Mouse (Mus musculus): ENCODE measurements around the gene Nr2c2. TPM values are rescaled to one million over a fixed set of nuclear protein-coding genes. Genes with fewer than 3 reads are reported as not detected.
A peak's percentile ranks its signal among the peaks of the same experiment; 100 is the strongest.

Nr2c2 gene
- polyA plus RNA-seq (2015; fragmentation: Nextera tagmentation; extraction: Ambion mirVana), result 4.3 and 4.9 TPM in 2 replicates

DNA sequence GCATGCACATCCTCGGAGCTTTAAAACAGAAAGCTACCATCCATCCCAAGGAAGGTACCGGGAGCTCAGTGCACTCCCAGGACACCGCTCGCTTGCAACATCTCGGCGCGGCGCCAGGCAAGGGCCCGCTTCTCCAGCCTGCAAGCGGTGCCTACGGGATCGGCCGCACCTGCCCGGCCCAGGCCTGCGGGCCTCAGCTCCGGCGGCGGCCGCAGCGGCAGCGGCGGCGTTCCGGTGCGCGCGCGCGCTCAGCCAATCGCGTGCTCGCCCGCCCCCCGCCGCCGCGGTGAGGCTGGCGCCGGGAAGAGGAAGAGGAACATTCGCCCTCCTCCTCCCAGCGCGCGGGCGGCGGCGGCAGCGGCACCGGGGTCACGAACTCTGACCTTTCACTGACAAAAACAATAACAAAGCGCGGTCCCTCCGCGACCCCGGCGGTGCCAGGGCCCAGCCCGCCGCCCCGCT, at the start of gene Nr2c2:
Nr2c2 (plus strand) TSS at position 261 of the 462 bp plus-strand sequence.
- no peaks in the 10 kb centered on the region for H3K27me3 ChIP-seq (ENCODE audit: insufficient read depth, low read length)

DNA sequence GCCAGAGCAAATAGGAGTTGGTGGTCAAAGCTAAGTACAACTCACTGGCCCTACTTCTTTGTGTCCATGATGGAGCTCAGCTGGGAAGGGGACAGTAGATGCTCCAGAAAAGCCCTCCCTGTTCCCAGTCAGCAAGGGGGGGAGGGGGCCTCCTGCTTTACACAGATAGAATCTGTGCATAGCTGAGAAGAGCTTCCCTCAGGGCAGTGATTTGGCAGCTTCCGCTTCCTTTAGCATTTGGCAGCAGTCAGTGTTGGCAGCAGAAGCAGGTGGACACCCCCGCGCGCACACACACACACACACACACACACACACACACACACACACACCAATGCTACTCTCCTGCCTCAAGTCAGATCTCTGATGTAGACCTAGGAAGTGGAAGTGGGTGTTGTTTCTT, 49.1 kb upstream of the Nr2c2 start:
- WGBS (ENCODE audit: insufficient replicate concordance), result 71% methylated on average over 4 of the region's 4 CpGs

More for the DNA sequence above, at the start of gene Nr2c2:
- WGBS (ENCODE audit: insufficient replicate concordance), result under 1% methylated on average over 43 of the region's 58 CpGs
- TF ChIP-seq EP300 (IDR thresholded peaks at IDR 0.05; ENCODE audit: low read depth), result no peak
- TF ChIP-seq CTCF (IDR thresholded peaks at IDR 0.05; ENCODE audit: low read depth), result no peak
- Histone ChIP-seq H3K9me3 (ENCODE audit: low read length) (no peaks in the 10 kb centered on the region), H3K36me3 (replicated peaks; ENCODE audit: insufficient read depth, low read length) (no peaks in the 10 kb centered on the region), H3K4me3 (ENCODE audit: low read depth, low read length) (peak within 1 kb of the TSS; percentile 56), H3K4me2 (ENCODE audit: low read depth, low read length) (peak within 1 kb of the TSS; percentile 74), H3K27ac (ENCODE audit: low read depth) (peak within 1 kb of the TSS; percentile 99), H3K4me1 (ENCODE audit: insufficient read depth) (peaks cover 37% of the 10 kb centered on the region), H3K9ac (replicated peaks) (peak within 1 kb of the TSS; percentile 85)
- ATAC-seq, result peak; percentile 55
- peak; percentile 90 for DNase-seq

DNA sequence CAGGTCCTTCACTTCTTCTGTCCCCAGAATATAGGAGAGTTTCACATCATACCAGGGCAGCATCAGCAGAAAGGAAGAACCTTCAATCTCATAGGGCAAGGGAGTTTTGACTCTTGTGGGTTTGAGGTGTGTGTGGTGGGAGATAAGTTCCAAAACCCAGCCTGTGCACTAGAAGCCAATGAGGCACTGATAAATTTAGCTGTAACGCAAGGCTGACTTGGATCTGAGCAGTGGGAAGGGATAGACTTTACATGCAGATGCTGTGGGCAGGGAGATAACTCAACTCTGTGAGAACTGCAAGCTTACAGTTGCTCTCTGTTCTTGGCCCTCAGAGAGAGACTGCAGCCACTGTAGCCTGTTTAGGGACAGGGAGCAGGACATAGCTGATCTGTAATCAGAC, 48.3 kb upstream of the Nr2c2 start:
- Histone ChIP-seq H3K27ac (ENCODE audit: low read depth) (no peak overlapping the region), H3K4me1 (ENCODE audit: insufficient read depth) (no peaks in the 10 kb centered on the region), H3K9me3 (ENCODE audit: low read length) (no peaks in the 10 kb centered on the region), H3K9ac (replicated peaks) (no peak overlapping the region), H3K27me3 (ENCODE audit: insufficient read depth, low read length) (no peaks in the 10 kb centered on the region), H3K36me3 (replicated peaks; ENCODE audit: insufficient read depth, low read length) (no peaks in the 10 kb centered on the region), H3K4me2 (ENCODE audit: low read depth, low read length) (no peak overlapping the region), H3K4me3 (ENCODE audit: low read depth, low read length) (no peak overlapping the region)
- DNase-seq (no peak), ATAC-seq (peak; percentile 44)
- TF ChIP-seq CTCF (IDR thresholded peaks at IDR 0.05; ENCODE audit: low read depth) (no peak), EP300 (IDR thresholded peaks at IDR 0.05; ENCODE audit: low read depth) (no peak)
- WGBS (ENCODE audit: insufficient replicate concordance), result 55% methylated on average over 1 of the region's 1 CpGs

More for the DNA sequence above, 49.1 kb upstream of the Nr2c2 start:
- DNase-seq, result peak; percentile 18
- H3K9ac ChIP-seq (replicated peaks), result no peak overlapping the region
- H3K27ac ChIP-seq (ENCODE audit: low read depth), result 0 out of 2 replicates have a peak overlapping the region, but pooled peaks have one; percentile 12
- H3K9me3 ChIP-seq (ENCODE audit: low read length), result no peaks in the 10 kb centered on the region
- H3K27me3 ChIP-seq (ENCODE audit: insufficient read depth, low read length), result no peaks in the 10 kb centered on the region
- H3K4me3 ChIP-seq (ENCODE audit: low read depth, low read length), result no peak overlapping the region
- no peak for TF ChIP-seq EP300 (IDR thresholded peaks at IDR 0.05; ENCODE audit: low read depth)
- H3K4me2 ChIP-seq (ENCODE audit: low read depth, low read length), result no peak overlapping the region
- no peak for ATAC-seq
- H3K36me3 ChIP-seq (replicated peaks; ENCODE audit: insufficient read depth, low read length), result no peaks in the 10 kb centered on the region
- no peaks in the 10 kb centered on the region for H3K4me1 ChIP-seq (ENCODE audit: insufficient read depth)

DNA sequence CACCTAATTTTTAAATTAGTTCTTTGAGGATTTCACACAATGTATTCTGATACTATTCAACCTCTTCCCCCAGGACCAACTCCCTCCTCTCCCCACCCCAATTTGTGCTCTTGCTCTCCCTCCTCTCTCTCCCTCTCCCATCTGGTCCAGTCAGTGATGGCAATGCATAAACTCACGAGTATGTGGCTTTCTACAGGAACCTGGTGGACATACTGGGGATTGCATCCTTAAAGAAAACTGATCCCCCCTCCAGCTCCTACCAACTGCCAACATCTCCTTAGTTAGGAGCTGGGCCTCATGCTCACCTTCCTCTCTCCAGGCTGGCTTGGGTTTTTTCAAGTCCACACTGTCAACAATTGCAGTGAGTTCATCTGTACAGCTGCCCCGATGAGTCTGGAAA, 33.4 kb upstream of the Nr2c2 start:
- no peaks in the 10 kb centered on the region for H3K27me3 ChIP-seq (ENCODE audit: insufficient read depth, low read length)
- no peak for DNase-seq
- no peak for TF ChIP-seq EP300 (IDR thresholded peaks at IDR 0.05; ENCODE audit: low read depth)
- peak; percentile 49 for TF ChIP-seq CTCF (IDR thresholded peaks at IDR 0.05; ENCODE audit: low read depth)

DNA sequence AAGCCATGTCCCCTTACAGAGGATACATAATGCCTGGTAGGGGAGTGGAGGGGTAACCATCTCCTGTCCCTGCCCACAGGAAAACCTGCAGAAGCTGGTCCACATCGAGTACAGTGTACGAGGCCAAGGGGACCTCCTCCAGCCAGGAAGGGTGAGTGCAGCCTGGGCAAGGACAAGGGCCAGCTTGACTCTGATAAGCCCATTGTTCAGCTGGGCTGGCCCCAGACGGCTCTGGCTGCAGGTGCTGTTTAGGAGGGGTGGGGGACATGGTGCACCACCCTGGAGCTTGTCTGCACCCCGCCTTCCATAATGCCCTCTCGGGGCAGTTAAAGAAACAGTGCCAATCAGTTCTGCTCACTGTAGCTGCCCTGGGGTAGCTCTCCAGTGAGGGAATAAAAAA, 29.5 kb upstream of the Nr2c2 start:
- no peak for TF ChIP-seq CTCF (IDR thresholded peaks at IDR 0.05; ENCODE audit: low read depth)
- no peak for TF ChIP-seq EP300 (IDR thresholded peaks at IDR 0.05; ENCODE audit: low read depth)
- H3K9ac ChIP-seq (replicated peaks), result no peak overlapping the region
- no peak for ATAC-seq
- no peak overlapping the region for H3K4me3 ChIP-seq (ENCODE audit: low read depth, low read length)
- H3K36me3 ChIP-seq (replicated peaks; ENCODE audit: insufficient read depth, low read length), result no peaks in the 10 kb centered on the region
- WGBS (ENCODE audit: insufficient replicate concordance), result 58% methylated on average over 5 of the region's 5 CpGs
- no peak overlapping the region for H3K4me2 ChIP-seq (ENCODE audit: low read depth, low read length)
- DNase-seq, result no peak
- H3K27ac ChIP-seq (ENCODE audit: low read depth), result no peak overlapping the region
- no peaks in the 10 kb centered on the region for H3K4me1 ChIP-seq (ENCODE audit: insufficient read depth)
- no peaks in the 10 kb centered on the region for H3K9me3 ChIP-seq (ENCODE audit: low read length)
- no peaks in the 10 kb centered on the region for H3K27me3 ChIP-seq (ENCODE audit: insufficient read depth, low read length)

More for the DNA sequence above, 33.4 kb upstream of the Nr2c2 start:
- Histone ChIP-seq H3K36me3 (replicated peaks; ENCODE audit: insufficient read depth, low read length) (no peaks in the 10 kb centered on the region), H3K4me3 (ENCODE audit: low read depth, low read length) (no peak overlapping the region), H3K4me1 (ENCODE audit: insufficient read depth) (no peaks in the 10 kb centered on the region), H3K27ac (ENCODE audit: low read depth) (no peak overlapping the region), H3K9me3 (ENCODE audit: low read length) (no peaks in the 10 kb centered on the region), H3K9ac (replicated peaks) (no peak overlapping the region), H3K4me2 (ENCODE audit: low read depth, low read length) (no peak overlapping the region)
- 49% methylated on average over 2 of the region's 2 CpGs for WGBS (ENCODE audit: insufficient replicate concordance)
- ATAC-seq, result no peak

DNA sequence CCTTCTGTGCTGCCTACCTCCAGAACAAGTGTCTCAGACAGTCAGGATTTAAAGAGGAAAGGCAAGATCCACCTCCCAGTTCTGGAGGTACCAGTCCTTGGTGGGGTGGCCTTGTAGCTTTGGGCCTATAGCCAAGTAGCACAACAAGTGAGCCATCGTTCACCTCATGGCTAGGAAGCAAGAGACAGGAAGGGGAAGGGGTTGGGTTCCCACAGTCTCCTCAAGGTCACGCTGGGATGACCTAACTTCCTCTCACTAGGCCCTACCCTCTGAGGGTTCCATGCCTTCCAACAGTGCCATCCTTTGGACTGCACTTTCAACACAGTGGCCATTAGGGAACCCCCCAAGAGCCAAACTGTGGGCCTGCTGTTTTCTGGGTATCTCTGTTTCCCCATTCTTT, 27.7 kb upstream of the Nr2c2 start:
- 50% methylated on average over 2 of the region's 2 CpGs for WGBS (ENCODE audit: insufficient replicate concordance)
- ATAC-seq, result no peak

More for the DNA sequence above, 27.7 kb upstream of the Nr2c2 start:
- Histone ChIP-seq H3K9me3 (ENCODE audit: low read length) (no peaks in the 10 kb centered on the region), H3K4me1 (ENCODE audit: insufficient read depth) (no peaks in the 10 kb centered on the region), H3K4me2 (ENCODE audit: low read depth, low read length) (no peak overlapping the region), H3K36me3 (replicated peaks; ENCODE audit: insufficient read depth, low read length) (no peaks in the 10 kb centered on the region), H3K4me3 (ENCODE audit: low read depth, low read length) (no peak overlapping the region), H3K27ac (ENCODE audit: low read depth) (no peak overlapping the region), H3K9ac (replicated peaks) (no peak overlapping the region), H3K27me3 (ENCODE audit: insufficient read depth, low read length) (no peaks in the 10 kb centered on the region)
- TF ChIP-seq EP300 (IDR thresholded peaks at IDR 0.05; ENCODE audit: low read depth) (no peak), CTCF (IDR thresholded peaks at IDR 0.05; ENCODE audit: low read depth) (no peak)
- no peak for DNase-seq

Measured in liver, postnatal 0 days (tissue).